Mouse (Mus musculus): Measurements from ENCODE around the gene Hist2h2ac. TPM values are rescaled to one million over a fixed set of nuclear protein-coding genes. Genes with fewer than 3 reads are reported as not detected.
"Not testable (repeated sequence)": the region's sequence is repeated elsewhere in the genome, so short reads cannot be mapped to it uniquely, and the experiment has no call there.

Hist2h2ac gene
- polyA plus RNA-seq (2012; fragmentation: generic; extraction: Trizol): 1.9 TPM
- long read RNA-seq, experiment 1: 0 reads
- long read RNA-seq, experiment 2, partial matches to known transcripts: 0 of 1 reads
- long read RNA-seq, experiment 2, other reads (novel, unspliced or antisense): 0 of 1 reads

GRCm38 (mm10) chr3:96220765-96221639 is at the start of gene Hist2h2ac, which contains the start of gene Hist2h2be:
Gene Hist2h2ac, minus strand, starts transcription at chr3:96220880.
Gene Hist2h2be, plus strand, starts transcription at chr3:96221119.
- no peak for TF ChIP-seq USF1 (IDR thresholded peaks at IDR 0.05; ENCODE audit: low read depth)
- TF ChIP-seq MAX (IDR thresholded peaks at IDR 0.05): no peak
- no peak for TF ChIP-seq CTCF (IDR thresholded peaks at IDR 0.05; ENCODE audit: control insufficient read depth, insufficient read depth, insufficient read length)
- no peak for TF ChIP-seq MYOD1 (IDR thresholded peaks at IDR 0.05; ENCODE audit: control insufficient read depth, insufficient read length, low read depth)
- TF ChIP-seq MYOG (IDR thresholded peaks at IDR 0.05; ENCODE audit: control insufficient read depth, extremely low read depth, insufficient read length): no peak
- TF ChIP-seq CEBPB (IDR thresholded peaks at IDR 0.05; ENCODE audit: low read depth): no peak
- TF ChIP-seq FOSL1 (IDR thresholded peaks at IDR 0.05; ENCODE audit: insufficient read depth, low read length, poor library complexity, severe bottlenecking): no peak
- H3K79me3 ChIP-seq (ENCODE audit: low read depth): no peaks in the 10 kb centered on the region
- peak within 1 kb of the TSS; percentile 36 for H3K4me3 ChIP-seq (ENCODE audit: insufficient read depth, poor library complexity, severe bottlenecking)
- H3K36me3 ChIP-seq (ENCODE audit: control insufficient read depth, insufficient read depth): no peaks in the 10 kb centered on the region
- H3K79me2 ChIP-seq (ENCODE audit: control insufficient read depth, insufficient read depth): no peaks in the 10 kb centered on the region
- peak within 1 kb of the TSS; percentile 89 for H3ac ChIP-seq (ENCODE audit: control insufficient read depth, insufficient read length, low read depth)
- H3K27me3 ChIP-seq (ENCODE audit: control insufficient read depth, insufficient read depth, insufficient read length): no peaks in the 10 kb centered on the region

DNA sequence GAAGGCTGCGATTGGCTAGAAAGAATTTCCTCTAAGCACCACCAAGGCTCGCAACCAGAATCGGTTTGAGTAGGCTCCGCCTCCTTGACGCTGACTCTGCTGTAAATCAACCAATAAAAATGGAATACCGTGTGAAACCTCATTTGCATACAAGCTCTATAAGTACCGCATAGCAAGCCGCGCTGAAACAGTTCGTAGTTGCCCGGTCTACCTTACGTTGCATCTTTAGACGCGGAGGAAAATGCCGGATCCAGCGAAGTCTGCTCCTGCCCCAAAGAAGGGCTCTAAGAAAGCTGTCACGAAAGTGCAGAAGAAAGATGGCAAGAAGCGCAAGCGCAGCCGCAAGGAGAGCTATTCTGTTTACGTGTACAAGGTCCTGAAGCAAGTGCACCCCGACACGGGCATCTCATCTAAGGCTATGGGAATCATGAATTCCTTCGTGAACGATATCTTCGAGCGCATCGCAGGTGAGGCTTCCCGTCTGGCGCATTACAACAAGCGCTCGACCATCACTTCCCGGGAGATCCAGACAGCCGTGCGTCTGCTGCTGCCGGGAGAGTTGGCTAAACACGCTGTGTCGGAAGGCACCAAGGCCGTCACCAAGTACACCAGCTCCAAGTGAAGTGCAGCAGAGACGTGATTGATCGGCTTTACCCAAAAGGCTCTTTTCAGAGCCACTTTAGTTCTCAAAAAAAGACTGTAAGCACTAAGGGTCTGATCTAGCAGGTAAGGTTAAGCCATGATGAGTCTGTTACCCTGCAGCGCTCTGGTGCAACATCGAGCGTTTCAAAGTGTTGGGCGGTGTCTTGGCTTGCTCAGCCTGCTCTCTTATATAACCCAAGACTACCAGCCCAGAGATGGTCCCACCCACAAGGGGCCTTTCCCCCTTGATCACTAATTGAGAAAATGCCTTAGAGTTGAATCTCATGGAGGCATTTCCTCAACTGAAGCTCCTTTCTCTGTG is 49.1 kb upstream of the Hist2h2ac start, which contains the start of gene Hist2h2bb:
TSS of gene Hist2h2bb (plus strand) at position 242 of the 964 bp plus-strand sequence.
- Histone ChIP-seq H3K79me3 (ENCODE audit: low read depth) (no peaks in the 10 kb centered on the region), H3K36me3 (ENCODE audit: control insufficient read depth, insufficient read depth) (no peaks in the 10 kb centered on the region), H3K4me3 (ENCODE audit: insufficient read depth, poor library complexity, severe bottlenecking) (peak within 1 kb of the TSS; percentile 46), H3ac (ENCODE audit: control insufficient read depth, insufficient read length, low read depth) (peak within 1 kb of the TSS; percentile 82), H3K27me3 (ENCODE audit: control insufficient read depth, insufficient read depth, insufficient read length) (no peaks in the 10 kb centered on the region), H3K79me2 (ENCODE audit: control insufficient read depth, insufficient read depth) (peaks cover 6% of the 10 kb centered on the region)
- TF ChIP-seq FOSL1 (IDR thresholded peaks at IDR 0.05; ENCODE audit: insufficient read depth, low read length, poor library complexity, severe bottlenecking) (no peak), MYOG (IDR thresholded peaks at IDR 0.05; ENCODE audit: control insufficient read depth, extremely low read depth, insufficient read length) (no peak), CEBPB (IDR thresholded peaks at IDR 0.05; ENCODE audit: low read depth) (peak; percentile 23), USF1 (IDR thresholded peaks at IDR 0.05; ENCODE audit: low read depth) (no peak), CTCF (IDR thresholded peaks at IDR 0.05; ENCODE audit: control insufficient read depth, insufficient read depth, insufficient read length) (no peak), MAX (IDR thresholded peaks at IDR 0.05) (no peak), MYOD1 (IDR thresholded peaks at IDR 0.05; ENCODE audit: control insufficient read depth, insufficient read length, low read depth) (no peak)

- H3K36me3 ChIP-seq (ENCODE audit: control insufficient read depth, insufficient read depth); H3K79me2 ChIP-seq (ENCODE audit: control insufficient read depth, insufficient read depth); H3K79me3 ChIP-seq (ENCODE audit: low read depth); H3K27me3 ChIP-seq (ENCODE audit: control insufficient read depth, insufficient read depth, insufficient read length): not testable (repeated sequence)
- Histone ChIP-seq H3ac (ENCODE audit: control insufficient read depth, insufficient read length, low read depth) (peak overlapping the region; percentile 82), H3K4me3 (ENCODE audit: insufficient read depth, poor library complexity, severe bottlenecking) (peak overlapping the region; percentile 33)
These were observed 48.2 kb upstream of the Hist2h2ac start for GRCm38 (mm10) chr3:96268776-96269378.

- H3K27me3 ChIP-seq (ENCODE audit: control insufficient read depth, insufficient read depth, insufficient read length): no peaks in the 10 kb centered on the region
- H3K79me3 ChIP-seq (ENCODE audit: low read depth): no peaks in the 10 kb centered on the region
- peak within 1 kb of the TSS; percentile 33 for H3K4me3 ChIP-seq (ENCODE audit: insufficient read depth, poor library complexity, severe bottlenecking)
- peak within 1 kb of the TSS; percentile 82 for H3ac ChIP-seq (ENCODE audit: control insufficient read depth, insufficient read length, low read depth)
- H3K36me3 ChIP-seq (ENCODE audit: control insufficient read depth, insufficient read depth): no peaks in the 10 kb centered on the region
- TF ChIP-seq USF1 (IDR thresholded peaks at IDR 0.05; ENCODE audit: low read depth) (no peak), MYOG (IDR thresholded peaks at IDR 0.05; ENCODE audit: control insufficient read depth, extremely low read depth, insufficient read length) (no peak), MYOD1 (IDR thresholded peaks at IDR 0.05; ENCODE audit: control insufficient read depth, insufficient read length, low read depth) (no peak), FOSL1 (IDR thresholded peaks at IDR 0.05; ENCODE audit: insufficient read depth, low read length, poor library complexity, severe bottlenecking) (no peak), MAX (IDR thresholded peaks at IDR 0.05) (no peak), CEBPB (IDR thresholded peaks at IDR 0.05; ENCODE audit: low read depth) (no peak), CTCF (IDR thresholded peaks at IDR 0.05; ENCODE audit: control insufficient read depth, insufficient read depth, insufficient read length) (no peak)
- H3K79me2 ChIP-seq (ENCODE audit: control insufficient read depth, insufficient read depth): no peaks in the 10 kb centered on the region
These were observed 47.5 kb upstream of the Hist2h2ac start, which contains the start of gene Hist2h3b for GRCm38 (mm10) chr3:96268051-96268775. Gene Hist2h3b, plus strand, starts transcription at chr3:96268654.
